Mouse (Mus musculus) heart, postnatal 10 days (tissue): ENCODE measurements at regions not wholly inside any gene's neighbourhood (a gene's known extent, or its start where the extent isn't known, plus 50 kb on each side); places are given as distances from the start of the nearest gene placed in this dataset.
A peak's percentile ranks its signal among the peaks of the same experiment; 100 is the strongest.

Source experiments
- DNase-seq, 2 experiments: peaks; one replicate each; pipeline ENCODE4 v3.0.0; 2021
- intact Hi-C: fragments of 180-260 bp; cut with DNase I; formaldehyde crosslinking; loops from one replicate; pipeline ENCODE4 v1.15.1; 2025

DNA sequence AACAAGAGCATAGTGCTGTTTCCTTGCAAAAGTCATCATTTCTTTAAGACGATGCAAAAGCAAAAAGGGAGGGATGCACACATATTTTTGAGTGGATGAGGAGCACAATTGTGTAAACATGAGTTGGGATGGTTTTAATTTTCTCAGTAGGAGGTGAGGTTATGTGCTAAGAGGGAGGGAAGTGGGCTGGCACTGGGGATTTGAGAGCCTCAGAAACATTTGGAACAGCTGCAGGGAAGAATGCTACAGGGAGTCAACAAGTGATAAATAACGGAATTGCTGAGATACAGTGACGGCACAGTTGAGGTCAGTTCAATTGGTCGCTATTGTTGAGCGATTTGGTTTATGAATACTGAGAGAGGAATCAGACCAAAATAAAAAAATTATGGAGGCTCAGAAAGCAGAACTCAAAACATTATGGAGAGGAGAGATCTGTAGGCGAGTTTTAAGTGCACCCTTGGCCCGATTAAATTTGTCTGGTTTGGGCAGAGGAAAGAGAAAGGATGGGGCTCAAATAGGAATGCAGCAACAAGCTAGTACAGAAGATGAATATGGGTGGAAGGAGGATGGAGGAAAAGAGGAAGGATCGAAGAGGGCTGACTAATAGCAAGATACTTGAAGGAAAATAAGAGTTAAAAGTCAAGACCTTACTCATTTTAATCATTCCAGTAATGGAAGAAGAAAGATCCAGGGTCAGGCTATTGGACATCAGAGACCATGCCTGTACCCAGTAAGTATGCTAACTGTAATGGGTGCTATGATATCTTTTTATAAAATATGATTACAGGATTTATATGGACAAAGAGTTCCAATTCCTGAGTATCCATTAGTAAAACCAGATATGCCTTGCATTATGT is 259.0 kb downstream of the Trim52 start:
- peak; percentile 42 to 57 for DNase-seq
- intact Hi-C loops, result no loop called here

DNA sequence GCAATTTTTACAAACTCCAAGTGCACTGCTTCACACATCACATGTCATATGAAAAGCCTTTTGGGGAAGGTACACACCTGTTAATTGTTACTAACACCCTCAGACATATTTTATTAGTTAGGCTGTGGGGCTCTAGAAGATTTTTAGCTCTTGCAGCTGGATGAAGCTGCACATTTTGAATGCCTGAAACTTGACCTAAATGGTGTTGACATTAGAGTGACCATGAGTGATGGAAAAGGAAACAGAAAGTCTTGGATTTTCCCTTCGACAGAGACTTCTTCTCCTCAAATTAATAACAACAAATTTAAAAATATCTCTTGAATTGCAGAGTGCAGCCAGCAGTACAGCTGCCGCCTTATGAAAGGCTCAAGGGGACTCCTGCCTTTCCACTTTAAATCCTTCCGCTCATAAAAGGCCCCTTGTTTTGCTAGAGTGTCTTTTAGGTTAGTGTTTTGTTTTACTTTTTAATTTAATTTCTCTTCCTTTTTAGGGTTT is 259.7 kb downstream of the Trim52 start:
- peak; percentile 16 to 32 for DNase-seq
- intact Hi-C loops, result no loop called here

DNA sequence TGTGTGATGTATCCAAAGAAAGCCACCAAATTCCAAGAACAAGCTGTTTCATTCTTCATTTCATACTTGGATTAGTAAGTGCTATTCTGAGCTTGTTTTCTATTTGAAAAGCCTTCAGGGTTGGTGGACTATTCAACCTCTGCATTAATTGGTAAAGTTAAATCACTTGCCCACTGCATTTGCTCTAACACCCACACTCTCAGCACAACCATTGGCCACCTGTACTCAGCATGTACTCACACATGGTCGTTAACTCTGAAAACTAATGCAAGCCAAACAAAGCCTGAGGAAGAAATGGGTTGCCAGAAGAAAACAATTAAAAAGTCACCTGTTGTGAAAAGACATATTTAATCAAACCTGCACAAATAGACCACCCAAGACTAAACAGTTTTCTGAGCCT is 267.5 kb downstream of the Trim52 start:
- intact Hi-C loops, result no loop called here
- no peak for DNase-seq

DNA sequence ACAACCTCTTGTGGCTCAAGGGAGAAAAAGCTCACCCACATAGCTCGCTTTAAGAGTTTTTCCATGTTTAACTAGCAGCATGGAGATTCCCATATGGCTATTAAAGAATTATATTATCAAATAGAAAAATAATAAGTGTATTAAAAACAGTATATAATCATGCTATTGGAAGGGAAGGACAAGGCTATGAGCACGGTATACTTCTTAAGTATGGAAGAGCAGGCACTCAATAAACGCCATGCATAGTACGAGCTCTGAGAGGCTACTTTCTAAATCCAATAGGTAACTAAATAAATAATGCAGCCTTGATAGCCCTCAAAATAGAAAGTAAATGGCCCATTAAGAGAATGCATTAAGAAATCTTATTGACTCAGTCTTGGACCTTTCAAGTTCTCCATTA is 273.6 kb downstream of the Trim52 start:
- no peak for DNase-seq
- intact Hi-C loops, result no loop called here

DNA sequence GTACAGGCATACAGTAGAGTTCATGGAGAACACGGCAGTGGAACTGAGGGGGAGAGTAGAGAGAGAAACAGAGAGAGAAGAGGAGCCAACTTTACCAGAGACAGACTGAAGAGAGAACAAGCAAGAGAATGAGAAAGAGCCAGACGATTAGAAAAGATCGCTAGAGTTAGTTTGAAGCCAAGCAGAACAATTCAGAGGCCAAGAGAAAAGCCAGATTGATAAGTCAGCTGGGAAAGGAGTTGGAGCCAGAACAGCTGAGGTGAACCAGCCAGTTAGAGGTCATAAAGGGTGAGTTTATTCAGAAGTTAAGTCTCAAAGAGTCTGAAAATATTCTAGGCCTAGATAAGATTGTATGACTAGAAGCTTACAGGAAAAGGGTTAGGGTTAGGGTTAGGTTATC is 281.7 kb downstream of the Trim52 start:
- peak; percentile 32 to 57 for DNase-seq
- intact Hi-C loops, result no loop called here

DNA sequence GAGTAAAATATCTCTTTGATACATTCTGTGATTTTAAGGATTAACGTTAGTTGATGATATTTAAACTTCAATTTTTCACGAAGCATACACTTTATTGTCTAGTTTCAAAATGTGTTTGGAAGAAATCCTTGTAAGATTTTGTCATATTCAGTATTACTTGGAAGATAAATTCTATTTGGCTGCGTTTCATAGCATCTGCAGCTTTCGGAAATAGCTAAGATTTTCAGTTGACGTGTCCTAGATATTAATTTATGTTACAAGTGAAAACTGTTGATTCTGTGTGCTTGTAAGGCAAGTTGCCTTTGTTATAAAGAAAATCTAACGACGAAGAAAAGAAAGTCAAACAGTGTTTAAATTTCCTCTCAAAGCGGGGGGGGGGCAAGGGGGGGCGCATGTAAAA is 284.5 kb downstream of the Trim52 start:
- no peak for DNase-seq
- intact Hi-C loops, result loop anchor here (10.0 kb wide), 1 partner anchor 336 kb away; no protein-coding TSS in a partner anchor

DNA sequence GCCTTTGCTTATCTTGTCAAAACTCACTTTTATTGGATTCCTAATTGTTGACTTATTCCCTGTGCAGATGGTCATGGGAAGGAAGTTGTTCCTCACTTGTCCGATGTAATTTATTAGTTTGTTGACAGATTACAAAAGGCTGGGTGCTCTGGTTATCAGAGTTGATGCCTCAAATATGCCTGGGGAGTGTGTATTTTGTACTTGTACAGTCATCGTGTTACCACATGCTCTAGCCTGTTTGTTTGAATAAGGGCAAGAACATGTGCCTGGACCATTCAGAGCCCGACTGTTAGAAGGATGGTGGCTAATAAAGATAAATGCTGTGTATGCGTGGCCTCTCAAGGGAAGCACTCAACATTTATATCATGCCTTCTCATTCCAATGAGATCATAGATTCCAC is 288.0 kb downstream of the Trim52 start:
- no peak for DNase-seq
- intact Hi-C loops, result loop anchor here (10.0 kb wide), 1 partner anchor 339 kb away; no protein-coding TSS in a partner anchor

DNA sequence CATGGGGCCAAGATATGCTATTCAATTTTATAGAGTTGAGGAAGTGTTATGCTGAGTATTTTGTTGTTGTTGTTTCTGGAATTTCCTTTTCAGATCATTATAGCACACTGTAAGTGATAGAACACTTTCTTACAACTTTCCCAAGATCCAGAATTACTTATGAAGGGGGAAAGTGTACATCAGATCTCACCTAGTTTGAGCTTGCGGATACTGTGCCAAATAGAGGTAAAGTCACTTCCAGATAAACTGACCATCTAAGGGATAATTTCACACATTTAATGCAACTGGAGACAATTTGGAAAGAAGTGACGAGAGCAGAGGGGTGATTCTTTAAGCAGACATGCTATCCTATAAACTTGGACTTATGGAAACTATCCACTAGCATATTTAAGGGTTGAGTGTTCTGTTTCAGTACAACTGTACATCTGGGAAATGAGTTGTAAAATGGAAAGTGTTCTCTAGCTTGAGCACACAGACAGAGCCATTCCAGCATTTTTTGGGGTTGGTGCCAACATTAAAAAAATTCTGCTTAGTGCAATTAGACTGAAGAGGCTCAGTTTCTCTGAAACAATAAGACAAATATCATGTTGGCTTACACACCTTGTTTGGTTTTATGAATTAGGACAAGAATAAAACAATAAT is 307.0 kb downstream of the Trim52 start:
- DNase-seq, result no peak
- intact Hi-C loops, result no loop called here

DNA sequence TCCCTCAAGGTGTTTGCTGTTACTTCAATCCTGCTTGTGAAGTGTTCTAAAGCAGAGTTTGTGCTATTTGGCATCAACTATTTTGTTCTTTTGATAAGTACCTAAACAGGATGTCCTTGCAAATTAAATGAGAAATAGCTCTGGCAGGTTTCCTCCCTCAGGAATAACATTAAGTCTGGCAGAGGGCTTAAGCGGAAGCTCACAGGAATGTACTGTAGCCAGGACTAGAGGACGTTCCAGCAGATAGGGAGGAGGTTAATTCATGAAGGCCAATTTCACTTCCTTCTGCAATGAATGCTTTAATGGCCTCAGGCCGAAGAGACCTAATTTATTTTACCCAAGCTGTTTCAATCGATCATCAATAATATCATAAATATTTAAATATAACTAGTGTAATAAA is 318.7 kb downstream of the Trim52 start:
- intact Hi-C loops, result loop anchor here (5.0 to 10.0 kb wide), 3 partner anchors 107 to 680 kb away; no protein-coding TSS in a partner anchor
- DNase-seq, result peak; percentile 34

DNA sequence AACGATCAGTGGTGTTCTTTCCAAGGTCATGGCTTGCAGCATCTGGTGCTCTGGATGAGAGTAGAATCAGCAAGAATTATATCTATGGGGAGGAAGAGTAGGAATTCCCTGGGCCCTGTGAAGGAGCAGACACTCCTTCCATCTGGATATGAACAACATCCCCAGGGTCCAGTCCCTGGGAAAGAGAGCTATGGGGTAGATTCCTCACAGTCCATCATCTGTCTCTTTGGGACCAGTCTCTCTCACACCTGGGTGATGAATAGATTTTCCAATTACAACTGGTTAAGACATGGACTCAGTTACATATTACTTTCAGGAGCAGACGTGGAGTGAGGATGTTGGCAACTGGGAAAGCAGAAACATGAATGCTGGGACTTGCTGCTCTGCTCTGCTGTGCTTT is 322.6 kb downstream of the Trim52 start:
- no peak for DNase-seq
- intact Hi-C loops, result loop anchor here (5.0 to 10.0 kb wide), 2 partner anchors 111 to 684 kb away; no protein-coding TSS in a partner anchor

DNA sequence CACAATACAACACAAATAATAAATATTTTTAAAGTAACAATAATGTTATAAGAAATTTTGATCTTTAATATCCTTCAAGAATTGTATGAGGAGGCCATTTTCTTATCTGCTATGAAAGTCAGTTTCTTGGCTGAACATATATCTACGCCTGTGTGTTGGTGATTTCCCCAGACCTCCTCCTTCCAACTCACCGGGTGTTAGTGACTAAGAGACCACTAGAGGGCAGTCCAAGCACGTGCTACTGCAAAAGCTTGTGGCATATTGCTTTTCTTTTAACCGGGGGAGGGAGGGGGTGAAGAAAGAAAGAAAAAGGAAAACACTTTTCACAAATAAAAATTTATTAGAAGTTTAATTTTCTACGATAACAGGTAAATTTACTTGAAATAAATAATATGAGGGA is 333.3 kb downstream of the Trim52 start:
- intact Hi-C loops, result loop anchor here (1.0 kb wide), 1 partner anchor 62 kb away; no protein-coding TSS in a partner anchor
- peak; percentile 68 to 77 for DNase-seq

DNA sequence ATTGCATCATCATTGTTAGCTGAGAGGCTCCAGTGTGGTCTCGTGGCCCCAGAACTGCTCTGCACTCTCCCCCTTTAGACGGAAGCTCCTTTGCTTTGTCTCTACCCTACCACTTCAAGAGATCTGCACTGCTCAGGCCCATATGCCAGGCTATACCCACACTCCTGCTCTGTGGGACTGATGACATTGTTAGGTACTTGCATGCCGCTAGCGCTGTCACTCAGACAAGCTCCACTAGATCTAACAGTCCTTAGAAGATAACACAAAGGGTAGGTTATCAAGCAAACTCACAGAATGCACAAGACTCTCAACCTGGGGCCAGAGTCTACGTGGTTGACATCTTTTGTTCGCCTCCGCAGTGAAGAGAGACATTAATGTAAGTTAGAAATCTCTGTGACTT is 383.1 kb downstream of the Trim52 start:
- intact Hi-C loops, result no loop called here
- no peak for DNase-seq

DNA sequence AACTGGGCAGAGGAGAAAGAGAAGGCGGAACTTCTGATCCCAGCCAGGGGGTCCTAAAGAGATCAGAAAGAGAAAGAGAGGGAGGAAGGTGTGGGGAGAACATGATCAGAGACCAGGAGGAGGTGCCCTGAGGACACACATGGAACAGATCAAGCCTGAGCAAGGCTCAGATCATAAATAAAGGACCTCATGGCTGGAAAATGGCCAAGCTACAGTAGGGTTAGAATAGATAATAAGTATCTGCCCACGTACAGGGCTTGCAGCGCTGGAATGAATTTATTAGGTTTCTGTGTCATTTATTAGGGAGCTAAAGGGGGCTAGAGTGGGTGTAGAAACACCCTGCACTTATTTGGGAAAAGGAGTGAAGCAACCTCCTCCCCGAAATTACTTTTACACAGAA is 385.4 kb downstream of the Trim52 start:
- DNase-seq, result no peak
- intact Hi-C loops, result no loop called here

DNA sequence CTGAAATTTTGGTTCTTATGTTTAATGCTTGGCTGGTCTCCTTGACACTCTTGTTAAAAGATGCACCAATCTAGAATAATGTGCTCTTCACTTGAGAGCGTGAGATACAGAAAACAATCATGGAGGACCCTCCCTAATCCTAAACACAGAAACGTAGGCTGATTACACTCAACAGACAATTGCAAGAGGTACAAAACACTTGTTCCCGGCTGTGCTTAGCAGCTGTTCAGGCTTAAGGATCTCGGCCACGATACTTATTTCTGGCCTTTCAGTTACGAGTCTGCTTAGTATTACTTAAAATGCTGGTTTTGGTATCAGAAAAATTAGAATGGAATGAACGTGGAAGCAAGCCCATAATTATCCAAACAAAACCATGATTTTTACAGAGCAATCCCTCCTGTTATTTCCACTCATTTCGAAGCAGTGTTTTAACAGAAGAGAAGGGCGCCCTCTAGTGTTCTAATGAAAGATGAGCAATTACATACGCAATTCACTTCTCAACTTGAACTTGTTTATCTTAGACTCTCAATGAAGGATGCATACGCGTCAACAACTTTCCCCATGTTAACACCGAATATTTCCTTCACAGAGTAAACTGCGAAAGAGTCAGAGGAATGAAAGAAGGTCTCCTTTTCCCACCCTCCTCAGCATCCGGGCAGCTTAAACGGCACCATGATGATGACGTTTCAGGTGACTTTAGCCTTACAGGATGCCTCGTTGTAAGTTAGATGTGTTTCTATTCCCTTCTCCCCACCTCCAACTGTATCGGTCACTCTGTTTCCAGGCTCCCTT is 394.5 kb downstream of the Trim52 start:
- intact Hi-C loops, result loop anchor here (1.0 to 10.0 kb wide), 4 partner anchors 61 to 1186 kb away; partner anchors contain the start of gene Spry2
- peak; percentile 48 to 65 for DNase-seq

DNA sequence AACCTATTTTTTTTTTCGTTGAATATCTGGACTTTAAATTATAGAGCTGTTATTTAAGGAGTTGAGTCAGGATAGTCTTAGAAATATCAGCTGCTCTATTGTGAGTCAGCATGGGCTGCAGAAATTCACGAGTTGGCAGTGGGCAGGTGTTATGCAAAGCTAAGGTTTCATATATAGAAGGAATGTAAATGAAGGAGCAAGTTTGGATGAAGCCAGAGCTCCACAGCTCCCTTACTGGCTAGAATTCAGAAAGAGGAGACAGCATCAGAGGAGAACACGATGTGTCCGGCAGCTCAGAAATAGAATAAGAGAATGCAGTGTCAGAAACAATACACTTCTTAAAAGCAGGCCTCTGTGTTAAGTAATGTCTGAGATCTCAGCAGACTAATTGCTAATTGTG is 400.9 kb downstream of the Trim52 start:
- DNase-seq, result no peak
- intact Hi-C loops, result loop anchor here (10.0 kb wide), 3 partner anchors 612 to 1192 kb away; partner anchors contain the start of gene Spry2

DNA sequence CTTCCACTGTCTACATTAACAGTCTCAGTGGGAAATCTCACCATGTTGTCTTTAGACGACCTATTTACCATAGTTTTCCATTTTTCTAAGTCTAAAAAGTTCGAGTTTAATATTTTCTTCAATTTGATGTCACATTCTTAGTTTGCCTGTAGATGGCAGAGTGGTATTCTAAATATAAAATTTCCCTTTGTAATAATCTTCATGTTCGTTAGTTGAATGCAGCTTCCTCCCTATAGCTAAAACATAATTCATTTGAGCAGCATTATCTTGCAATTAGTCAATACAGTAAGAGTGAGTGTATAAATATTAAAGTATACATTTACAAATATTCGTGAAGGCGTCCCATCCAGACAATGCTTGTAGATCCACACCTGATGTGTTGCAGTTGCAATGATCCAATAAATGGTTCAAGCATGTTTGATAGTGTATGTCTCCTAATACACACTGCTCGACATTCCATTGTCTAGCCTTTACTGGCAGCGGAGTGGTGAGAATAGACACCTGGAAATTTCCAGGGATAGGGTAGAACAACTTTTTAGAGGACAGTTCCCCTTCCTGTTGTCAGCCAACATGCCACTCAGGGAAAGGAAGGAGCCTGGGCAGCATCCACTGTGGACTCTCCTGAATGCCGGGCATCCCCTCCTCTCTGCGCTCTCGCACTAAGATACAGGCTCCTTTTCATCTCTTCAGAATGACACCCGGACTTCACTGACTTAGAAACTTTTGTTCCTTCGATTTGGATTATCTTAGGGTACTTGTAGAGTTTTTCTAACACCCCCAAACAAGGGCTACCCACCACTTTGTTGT is 412.8 kb downstream of the Trim52 start:
- no peak for DNase-seq
- intact Hi-C loops, result no loop called here

DNA sequence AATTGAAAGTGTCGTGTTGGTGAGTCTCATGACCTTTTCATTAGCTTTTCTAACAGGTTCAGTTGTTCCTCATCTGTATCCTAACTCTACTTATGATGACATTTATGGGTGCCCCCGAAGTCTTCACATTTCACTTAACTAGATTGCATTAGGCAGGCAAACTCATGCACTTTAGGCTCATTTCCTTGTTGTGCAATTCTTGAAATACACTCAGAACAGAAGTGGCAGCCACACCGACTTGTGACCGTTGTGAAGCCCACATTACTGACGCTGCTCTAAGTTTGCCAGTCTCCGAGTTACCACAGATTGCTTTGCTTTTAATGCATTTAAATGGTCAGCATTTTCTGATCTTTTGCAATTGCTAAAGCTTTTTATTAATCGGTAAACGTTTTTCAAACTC is 414.8 kb downstream of the Trim52 start:
- intact Hi-C loops, result no loop called here

DNA sequence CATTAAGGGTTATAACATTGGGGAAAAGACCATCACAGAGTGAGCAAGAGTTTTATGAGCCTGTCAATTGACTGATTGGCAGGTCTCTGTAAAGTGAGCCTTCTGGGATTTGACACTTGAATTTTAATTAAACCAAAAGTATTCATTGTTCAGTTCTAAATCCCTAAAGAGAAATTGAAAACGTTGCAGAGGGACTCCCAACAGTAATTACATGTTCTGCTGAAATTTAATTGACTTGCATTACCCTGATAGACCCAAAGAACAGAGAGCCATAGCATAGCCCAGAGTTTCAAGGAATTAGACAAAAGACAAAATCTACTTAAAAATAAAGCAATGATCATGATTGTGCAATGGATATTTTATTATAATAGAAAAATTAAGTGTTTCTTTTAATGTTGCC is 444.2 kb downstream of the Trim52 start:
- intact Hi-C loops, result no loop called here
- DNase-seq, result no peak

More for the DNA sequence above, 414.8 kb downstream of the Trim52 start:
- no peak for DNase-seq

DNA sequence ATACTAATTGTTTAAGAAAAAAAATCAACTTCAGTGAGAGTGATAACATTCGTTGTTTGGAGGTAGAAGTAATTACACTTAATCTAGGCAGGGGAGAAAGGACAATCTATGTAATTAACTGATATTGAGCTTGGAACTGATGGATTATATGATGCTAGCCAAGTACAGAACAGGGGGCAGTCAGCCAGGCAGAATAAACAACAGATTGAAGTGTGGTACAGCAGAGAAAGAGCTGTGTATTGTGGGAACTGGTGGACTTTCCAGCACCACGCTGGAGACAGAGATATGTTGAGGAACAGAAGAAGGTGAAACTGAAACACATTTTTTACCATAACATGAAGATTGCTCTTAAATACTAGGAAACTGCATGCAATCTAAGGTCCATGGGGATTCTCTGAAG is 473.3 kb downstream of the Trim52 start:
- no peak for DNase-seq
- intact Hi-C loops, result no loop called here

DNA sequence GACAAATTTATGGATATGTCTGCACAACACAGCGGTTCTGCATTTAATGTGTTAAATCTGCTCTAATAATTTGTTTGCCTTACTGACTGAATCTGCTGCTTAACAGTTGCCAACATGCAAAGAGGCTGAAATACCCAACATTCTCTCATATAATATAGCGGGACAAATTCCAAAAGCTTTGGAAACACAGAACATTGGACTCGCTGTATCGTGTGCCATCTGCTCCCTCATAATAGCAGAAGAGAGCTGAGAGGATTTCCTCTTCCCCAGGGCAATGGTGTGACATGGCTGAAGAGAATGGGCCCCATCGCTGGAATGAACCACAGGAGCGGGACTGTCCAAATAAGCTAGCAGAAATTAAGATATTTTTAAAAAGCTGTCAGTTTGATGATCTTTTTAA is 475.9 kb downstream of the Trim52 start:
- no peak for DNase-seq
- intact Hi-C loops, result no loop called here
